Mouse (Mus musculus) limb, embryonic 14.5 days (tissue): ENCODE measurements around the gene Wnt1. TPM values are rescaled to one million over a fixed set of nuclear protein-coding genes. Genes with fewer than 3 reads are reported as not detected.

Source experiments
- ATAC-seq: fragments of 200-750 bp; cut with Nextera tagmentation; 2 replicates; pipeline ENCODE4 v1.8.0; 2017; ENCODE audit warnings: low read depth, moderate number of reproducible peaks, moderate TSS enrichment; ENCODE audit not compliant: low FRiP score
- DNase-seq: peaks from one replicate; pipeline ENCODE4 v3.0.0-alpha.2; 2015; ENCODE audit warnings: low spot score
- H3K27ac ChIP-seq: fragments of 300-500 bp; sonication (generic); replicated peaks from 2 replicates; pipeline ENCODE4 v1.5.1; 2014; ENCODE audit warnings: low read depth, mild to moderate bottlenecking, low read length, moderate library complexity, mixed read lengths
- H3K27me3 ChIP-seq: fragments of 300-500 bp; sonication (generic); 2 replicates; pipeline ENCODE4 v1.6.1; 2014; ENCODE audit warnings: low read length, mixed read lengths; ENCODE audit not compliant: control insufficient read depth, insufficient read depth
- H3K36me3 ChIP-seq: fragments of 300-500 bp; sonication (generic); 2 replicates; pipeline ENCODE4 v1.6.1; 2014; ENCODE audit warnings: mild to moderate bottlenecking, low read length, moderate library complexity, mixed read lengths; ENCODE audit not compliant: control insufficient read depth, insufficient read depth
- H3K4me1 ChIP-seq: fragments of 300-500 bp; sonication (generic); 2 replicates; pipeline ENCODE4 v1.6.1; 2014; ENCODE audit warnings: antibody characterized with exemption, low read length, mixed read lengths; ENCODE audit not compliant: control insufficient read depth, insufficient read depth
- H3K4me2 ChIP-seq: fragments of 300-500 bp; sonication (generic); replicated peaks from 2 replicates; pipeline ENCODE4 v1.6.1; 2014; ENCODE audit warnings: low read depth, mild to moderate bottlenecking, low read length, moderate library complexity; ENCODE audit not compliant: severe bottlenecking
- H3K4me3 ChIP-seq: fragments of 300-500 bp; sonication (generic); replicated peaks from 2 replicates; pipeline ENCODE4 v1.5.1; 2014; ENCODE audit warnings: low read length
- H3K9ac ChIP-seq: fragments of 300-500 bp; sonication (generic); 2 replicates; pipeline ENCODE4 v1.6.1; 2014; ENCODE audit warnings: mild to moderate bottlenecking, low read depth, low read length, moderate library complexity; ENCODE audit not compliant: severe bottlenecking
- H3K9me3 ChIP-seq: fragments of 300-500 bp; sonication (generic); 2 replicates; pipeline ENCODE4 v1.6.1; 2016; ENCODE audit warnings: low read length; ENCODE audit not compliant: control insufficient read depth
- POLR2A ChIP-seq: fragments of 200-500 bp; IDR thresholded peaks from 2 replicates; pipeline ENCODE4 v1.8.0; 2012; ENCODE audit warnings: inconsistent platforms, mild to moderate bottlenecking, moderate library complexity, borderline replicate concordance; ENCODE audit not compliant: insufficient read depth, insufficient read length; ENCODE audit errors: extremely low read depth
- WGBS: fragments of 180-500 bp; shearing (Covaris S2); extraction: QIAGEN DNeasy Blood & Tissue Kit; methylation state at CpG from one replicate; pipeline ENCODE4 v1.1.7; 2014; 5-methylcytosine and 5-hydroxymethylcytosine counted together
- polyA plus RNA-seq, 2 experiments: library from polyadenylated mRNA; depleted of rRNA in 1 of 2; stranded (reverse) in 1 of 2; unstranded in 1 of 2; fragments of >200 nt; fragmentation: Nextera tagmentation in 1 of 2; extraction: Ambion mirVana in 1 of 2; gene quantifications; 2 replicates each; pipeline versions ENCODE4 v1.2.1 to v1.2.3; 2012 to 2014

The Wnt1 gene
- polyA plus RNA-seq, 2 experiments: not detected

DNA sequence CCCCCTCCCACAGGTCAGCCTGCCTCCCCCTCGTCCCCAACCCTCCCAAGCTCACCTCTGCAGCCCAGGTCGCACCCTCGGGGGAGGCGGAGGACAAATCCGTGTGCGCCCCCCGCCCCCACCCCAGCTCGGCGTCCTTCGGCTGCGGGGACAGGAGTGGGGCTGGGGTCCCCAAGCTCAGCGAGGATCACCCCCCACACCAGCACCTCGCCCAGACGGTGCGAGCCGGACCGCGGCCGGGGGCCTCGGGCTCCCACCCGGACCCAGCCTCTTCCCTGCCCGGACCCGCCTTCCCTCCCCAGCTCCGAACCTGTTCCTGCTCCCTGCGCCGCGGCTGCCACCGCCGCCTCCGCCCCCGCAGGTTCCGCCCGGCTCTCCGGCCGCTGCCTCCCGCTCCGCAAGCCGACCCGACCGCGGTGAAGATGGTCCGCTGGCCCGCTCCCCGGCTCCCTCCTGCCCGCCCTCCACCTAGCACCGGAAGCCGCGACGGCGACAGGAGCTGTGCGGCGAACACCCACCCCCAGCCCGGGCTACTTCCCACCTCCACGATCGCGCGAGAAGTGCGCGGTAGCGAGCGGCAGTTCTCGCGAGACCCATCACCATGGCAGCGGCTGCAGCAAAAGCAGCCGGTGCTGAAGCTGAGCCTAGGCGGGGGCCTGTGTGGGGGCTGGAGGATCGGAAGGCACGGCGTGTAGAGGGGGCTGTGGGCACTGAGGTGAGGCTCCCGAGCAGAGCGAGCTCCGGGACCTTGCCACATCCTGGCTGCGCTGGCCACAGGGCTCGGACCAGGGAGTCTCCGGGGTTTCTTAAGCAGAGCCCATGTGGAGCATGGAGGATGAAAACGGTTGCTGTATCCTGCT, 26.8 kb upstream of the Wnt1 start, which contains the start of gene Arf3:
Gene Arf3, minus strand, starts transcription at position 545 of the 860 bp plus-strand sequence.
- Histone ChIP-seq H3K27me3 (no peaks in the 10 kb centered on the region), H3K36me3 (peaks cover 18% of the 10 kb centered on the region; the same call in 1 of the 2 replicates), H3K4me3 (peak within 1 kb of the TSS; percentile 95), H3K9me3 (no peaks in the 10 kb centered on the region), H3K4me1 (peaks cover 10% of the 10 kb centered on the region), H3K9ac (peak within 1 kb of the TSS; percentile 84), H3K4me2 (peak within 1 kb of the TSS; percentile 79), H3K27ac (peak within 1 kb of the TSS; percentile 77)
- DNase-seq (peak; percentile 95), ATAC-seq (peak; percentile 94)
- WGBS: 0% methylated on average over 49 of the region's 76 CpGs
- TF ChIP-seq POLR2A: peak; percentile 76; the same call in 1 of the 2 replicates

- 65% methylated on average over 4 of the region's 4 CpGs for WGBS
- Histone ChIP-seq H3K4me3 (no peak overlapping the region), H3K4me2 (no peak overlapping the region), H3K27me3 (peaks cover 3% of the 10 kb centered on the region), H3K9me3 (no peaks in the 10 kb centered on the region), H3K9ac (no peak overlapping the region), H3K27ac (no peak overlapping the region), H3K4me1 (peaks cover 10% of the 10 kb centered on the region), H3K36me3 (no peaks in the 10 kb centered on the region)
- ATAC-seq: no peak
- DNase-seq: no peak
- no peak for TF ChIP-seq POLR2A
Measured at GRCm38 (mm10) chr15:98765929-98766328, 23.7 kb upstream of the Wnt1 start.

- H3K9ac ChIP-seq: no peak overlapping the region
- peaks cover 8% of the 10 kb centered on the region; the same call in 1 of the 2 replicates for H3K4me1 ChIP-seq
- ATAC-seq (peak; percentile 43; the same call in 1 of the 2 replicates), DNase-seq (no peak)
- peaks cover 26% of the 10 kb centered on the region for H3K27me3 ChIP-seq
- H3K9me3 ChIP-seq: no peaks in the 10 kb centered on the region
- no peak overlapping the region for H3K4me2 ChIP-seq
- no peak overlapping the region for H3K27ac ChIP-seq
- no peaks in the 10 kb centered on the region for H3K36me3 ChIP-seq
- no peak for TF ChIP-seq POLR2A
- no peak overlapping the region for H3K4me3 ChIP-seq
- 16% methylated on average over 5 of the region's 5 CpGs for WGBS
Measured at GRCm38 (mm10) chr15:98768259-98768658, 21.4 kb upstream of the Wnt1 start.

DNA sequence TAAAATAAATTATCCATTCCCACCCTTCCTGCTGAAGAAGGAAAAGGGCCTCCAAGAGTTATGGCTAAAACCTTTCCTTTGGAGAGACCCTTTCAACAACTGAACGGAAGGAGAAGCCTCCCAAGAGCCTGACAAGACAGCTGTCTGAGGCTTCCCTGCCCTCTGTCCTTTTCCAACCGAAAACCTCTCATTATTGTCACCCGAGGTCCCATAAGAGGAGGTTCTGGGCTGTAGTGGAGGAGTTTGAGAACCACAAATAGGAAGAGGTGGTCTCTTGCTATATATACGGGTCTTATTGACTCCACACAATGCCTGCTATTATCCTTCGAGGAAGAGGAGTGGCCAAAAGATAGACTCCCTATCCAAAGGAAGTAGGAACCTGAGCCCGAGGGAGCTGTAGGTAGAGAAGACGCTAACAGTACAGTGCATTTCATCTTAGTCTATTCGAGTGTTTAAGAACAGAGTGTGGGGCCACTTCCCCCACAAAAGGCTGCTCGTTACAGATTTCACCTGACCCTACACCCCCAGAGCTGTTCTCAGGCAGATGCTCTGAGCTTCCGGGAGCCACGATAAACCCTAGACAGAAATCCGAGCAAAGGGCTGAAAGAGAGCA, 17.7 kb upstream of the Wnt1 start:
- Histone ChIP-seq H3K4me1 (peaks cover 13% of the 10 kb centered on the region), H3K9ac (peak overlapping the region; percentile 0; the same call in 1 of the 2 replicates), H3K27ac (no peak overlapping the region), H3K27me3 (peaks cover 63% of the 10 kb centered on the region), H3K4me3 (peak overlapping the region; percentile 23), H3K4me2 (peak overlapping the region; percentile 42; the same call in 1 of the 2 replicates), H3K36me3 (no peaks in the 10 kb centered on the region), H3K9me3 (no peaks in the 10 kb centered on the region)
- TF ChIP-seq POLR2A: no peak
- DNase-seq (no peak), ATAC-seq (no peak)
- 13% methylated on average over 12 of the region's 12 CpGs for WGBS

GRCm38 (mm10) chr15:98772511-98773211, 17.0 kb upstream of the Wnt1 start:
- TF ChIP-seq POLR2A: no peak
- Histone ChIP-seq H3K9ac (peak overlapping the region; percentile 0; the same call in 1 of the 2 replicates), H3K27me3 (peaks cover 70% of the 10 kb centered on the region), H3K9me3 (no peaks in the 10 kb centered on the region), H3K27ac (no peak overlapping the region), H3K4me2 (peak overlapping the region; percentile 42), H3K4me3 (peak overlapping the region; percentile 23), H3K36me3 (no peaks in the 10 kb centered on the region), H3K4me1 (peaks cover 13% of the 10 kb centered on the region)
- ATAC-seq: no peak
- WGBS: 4% methylated on average over 36 of the region's 36 CpGs
- no peak for DNase-seq
